Comparison of ENCODE assay signal across 8 mouse cellular contexts in genomic region chr7:114416021-114416845, GRCm38 (mm10). TPM values are rescaled to one million over a fixed set of nuclear protein-coding genes. Genes with fewer than 3 reads are reported as not detected.
DNase-seq lines count a peak whose midpoint lies in the region; ATAC-seq and TF ChIP-seq lines count a peak whose summit lies in the region.

No protein-coding gene starts in this region.

- TF ChIP-seq RAD21 in MEL (IDR thresholded peaks at IDR 0.05; ENCODE audit: low read depth, low read length), result no peak

- TF ChIP-seq EP300 in MEL (IDR thresholded peaks at IDR 0.05; ENCODE audit: low read depth in 1 of 2, low read length in 2 of 2), result no peak

- DNase-seq in MEL (ENCODE audit: low read depth, low spot score), result peak; percentile 58
- DNase-seq in cerebellum, adult 11-12 months, result peak; percentile 51
- peak; percentile 30 to 50 for DNase-seq in layer of hippocampus, postnatal 25 days (ENCODE audit: extremely low spot score in 1 of 2, low spot score in 1 of 2)
- peak; percentile 44 for DNase-seq in lung, postnatal 10 days
- DNase-seq in ovary, postnatal 36 days (ENCODE audit: low spot score), result peak; percentile 26
- DNase-seq in thymus, postnatal 36 days, result peak; percentile 62 to 63

- peaks cover 5 to 6% of the 10 kb centered on the region in 2 experiments for H3K4me1 ChIP-seq in MEL (ENCODE audit: control insufficient read depth in 1 of 2, insufficient read depth in 2 of 2, low read length in 2 of 2)
- peaks cover 18% of the 10 kb centered on the region for H3K4me1 ChIP-seq in forebrain, embryonic 16.5 days (replicated peaks; ENCODE audit: control insufficient read depth, insufficient read depth, low read length)
- peaks cover 22% of the 10 kb centered on the region for H3K4me1 ChIP-seq in hindbrain, embryonic 12.5 days

- peaks cover 2 to 9% of the 10 kb centered on the region in 2 experiments; a peak in 2 of 4 replicates for H3K27me3 ChIP-seq in MEL (ENCODE audit: control insufficient read depth in 1 of 2, insufficient read depth in 2 of 2, low read length in 2 of 2)
- no peaks in the 10 kb centered on the region for H3K27me3 ChIP-seq in forebrain, embryonic 16.5 days (replicated peaks; ENCODE audit: control insufficient read depth, insufficient read depth, low read length)
- H3K27me3 ChIP-seq in hindbrain, embryonic 12.5 days, result no peaks in the 10 kb centered on the region

- H3K36me3 ChIP-seq in MEL (ENCODE audit: control insufficient read depth in 1 of 2, insufficient read depth in 2 of 2, low read length in 2 of 2), result peaks cover 0 to 6% of the 10 kb centered on the region in 2 experiments; a peak in 2 of 4 replicates
- no peaks in the 10 kb centered on the region for H3K36me3 ChIP-seq in forebrain, embryonic 16.5 days (ENCODE audit: control insufficient read depth, insufficient read depth)
- H3K36me3 ChIP-seq in hindbrain, embryonic 12.5 days, result no peaks in the 10 kb centered on the region

- no peaks in the 10 kb centered on the region for H3K9me3 ChIP-seq in MEL (replicated peaks; ENCODE audit: insufficient read depth, low read length)
- H3K9me3 ChIP-seq in forebrain, embryonic 16.5 days (ENCODE audit: control insufficient read depth, low read length), result no peaks in the 10 kb centered on the region
- H3K9me3 ChIP-seq in hindbrain, embryonic 12.5 days (replicated peaks), result no peaks in the 10 kb centered on the region

- 0 out of 4 replicates have a peak, but pooled peaks of 1 of the 2 experiments have one; percentile 16 for TF ChIP-seq POLR2A in MEL (IDR thresholded peaks at IDR 0.05; ENCODE audit: control insufficient read depth in 1 of 2, insufficient read depth in 1 of 2, low read depth in 1 of 2, low read length in 2 of 2, poor library complexity in 1 of 2)

- no peak for TF ChIP-seq CTCF in MEL (IDR thresholded peaks at IDR 0.05 in 2 of 3, conservative IDR thresholded peaks at IDR 0.05 in 1 of 3; ENCODE audit: control insufficient read depth in 1 of 3, insufficient read depth in 1 of 3, low read depth in 2 of 3, low read length in 3 of 3, poor library complexity in 1 of 3, severe bottlenecking in 1 of 3)

- ATAC-seq in forebrain, embryonic 16.5 days, result peak; percentile 61
- peak; percentile 35 for ATAC-seq in hindbrain, embryonic 12.5 days (ENCODE audit: low FRiP score)

- H3K79me2 ChIP-seq in MEL (ENCODE audit: control insufficient read depth, insufficient read depth, low read length, poor library complexity), result peaks cover 27% of the 10 kb centered on the region

- H3K4me2 ChIP-seq in forebrain, embryonic 16.5 days (ENCODE audit: low read length), result peak overlapping the region; percentile 56
- peak overlapping the region; percentile 80 for H3K4me2 ChIP-seq in hindbrain, embryonic 12.5 days (replicated peaks)

- H3K9ac ChIP-seq in MEL (ENCODE audit: control insufficient read depth, low read depth, low read length, poor library complexity, severe bottlenecking), result peak overlapping the region; percentile 95
- peak overlapping the region; percentile 91 for H3K9ac ChIP-seq in forebrain, embryonic 16.5 days (replicated peaks; ENCODE audit: low read depth, low read length)
- peak overlapping the region; percentile 96 for H3K9ac ChIP-seq in hindbrain, embryonic 12.5 days

- H3K27ac ChIP-seq in MEL (ENCODE audit: control insufficient read depth, low read depth, low read length), result no peak overlapping the region
- H3K27ac ChIP-seq in forebrain, embryonic 16.5 days (ENCODE audit: low read length), result peak overlapping the region; percentile 91
- H3K27ac ChIP-seq in hindbrain, embryonic 12.5 days, result peak overlapping the region; percentile 95

- peak overlapping the region; percentile 59 to 78 for H3K4me3 ChIP-seq in MEL (ENCODE audit: control insufficient read depth in 1 of 2, insufficient read depth in 1 of 2, low read depth in 2 of 2, low read length in 2 of 2)
- H3K4me3 ChIP-seq in forebrain, embryonic 16.5 days (replicated peaks; ENCODE audit: low read length), result peak overlapping the region; percentile 95
- H3K4me3 ChIP-seq in hindbrain, embryonic 12.5 days, result peak overlapping the region; percentile 95

- under 1% methylated on average over 66 of the region's 66 CpGs for whole genome bisulfite sequencing in forebrain, embryonic 16.5 days
- WGBS in hindbrain, embryonic 12.5 days, result under 1% methylated on average over 60 of the region's 66 CpGs

TF ChIP-seq in MEL, 35 proteins besides CTCF, POLR2A, EP300 and RAD21:
- TF ChIP-seq BHLHE40 (IDR thresholded peaks at IDR 0.05; ENCODE audit: borderline replicate concordance, low read depth, low read length) (no peak), SIN3A (IDR thresholded peaks at IDR 0.05; ENCODE audit: low read length) (0 out of 2 replicates have a peak, but pooled peaks have one; percentile 13), ZNF384 (IDR thresholded peaks at IDR 0.05; ENCODE audit: low read depth, low read length) (no peak), NELFE (IDR thresholded peaks at IDR 0.05; ENCODE audit: low read depth, low read length) (no peak)

RNA-seq across cellular contexts. Expression of gene Pde3b, which starts 1.2 kb away (rescaled TPM):
- total RNA-seq in MEL (2012; rRNA removed), result 4.5 and 5.5 TPM in 2 replicates
- 10 to 100 TPM in 1 of 2 experiments, 1 to 10 TPM in 1; 9.9 to 36.6 TPM for polyA plus RNA-seq in MEL (2012; ENCODE audit: insufficient read depth in 1 of 2, insufficient read length in 2 of 2, low read depth in 1 of 2, low replicate concordance in 2 of 2, missing spikeins in 1 of 2)
- 3.9 and 4.5 TPM in 2 replicates for polyA plus RNA-seq in forebrain, embryonic 16.5 days (2015; fragmentation: Nextera tagmentation; extraction: Ambion mirVana)
- 10.3 and 11.8 TPM in 2 replicates for polyA plus RNA-seq in hindbrain, embryonic 12.5 days (2016; fragmentation: Nextera tagmentation; extraction: Ambion mirVana)
- 10 to 100 TPM in 1 of 2 experiments, 1 to 10 TPM in 1; 9.1 to 10.5 TPM for total RNA-seq in layer of hippocampus, postnatal 25 days (2021)
